In the genomic region with DNA sequence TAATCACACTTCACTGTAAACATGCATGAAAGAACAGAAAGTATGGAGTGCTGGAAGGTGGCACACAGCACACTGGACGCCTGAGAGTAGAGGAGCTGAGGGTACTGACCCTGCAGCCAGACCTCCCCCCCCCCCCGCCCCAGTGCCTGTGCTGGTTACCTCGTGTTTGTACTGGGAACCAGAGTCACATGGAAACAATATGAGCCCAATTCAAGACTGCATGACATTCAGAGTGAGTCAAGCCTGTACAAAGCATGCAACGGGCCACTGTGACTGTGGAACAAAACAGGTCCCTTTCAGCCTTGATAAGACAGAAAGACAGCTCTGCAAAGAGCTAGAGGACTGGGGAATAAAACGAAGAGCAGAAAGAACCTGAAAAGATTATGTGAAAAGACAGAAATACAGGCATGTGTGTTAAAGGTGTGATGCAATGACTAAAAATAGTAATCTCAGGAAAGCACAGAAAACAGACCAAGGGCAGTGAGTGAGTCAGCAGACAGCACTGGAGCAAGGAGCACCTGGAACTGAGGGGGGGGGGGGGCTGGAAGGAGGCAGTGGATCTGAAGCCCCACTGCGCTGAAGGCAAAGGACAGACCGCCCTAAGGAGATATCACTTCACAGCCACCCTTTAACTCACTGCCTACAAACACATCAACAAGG, we compare ENCODE assay signal across 10 mouse cellular contexts.
DNase-seq lines count a peak whose midpoint lies in the region; ATAC-seq lines count a peak whose summit lies in the region.
"Had no signal": no experiment of that assay in that cellular context is flagged by ENCODE, and none has a peak within 500 bp of the region (broad histone marks: within the 10 kb centered on the region; RNA-seq: fewer than 3 reads in every experiment).

No protein-coding gene starts in this region.

- WGBS in embryonic facial prominence, embryonic 13.5 days: 52% methylated on average over 7 of the region's 7 CpGs
- 68% methylated on average over 7 of the region's 7 CpGs for WGBS in embryonic facial prominence, embryonic 10.5 days
- WGBS in limb, embryonic 12.5 days: 58% methylated on average over 7 of the region's 7 CpGs
- WGBS in limb, embryonic 10.5 days: 73% methylated on average over 7 of the region's 7 CpGs

- DNase-seq in embryonic facial prominence, embryonic 10.5 days (ENCODE audit: low spot score): no peak
- DNase-seq in limb, embryonic 10.5 days (ENCODE audit: low spot score): no peak
- no peak for DNase-seq in kidney, adult 11 months
- DNase-seq: cerebellum, adult 8-10 months had no signal

- H3K4me2 ChIP-seq in embryonic facial prominence, embryonic 13.5 days: no peak overlapping the region
- no peak overlapping the region for H3K4me2 ChIP-seq in limb, embryonic 12.5 days

- H3K36me3 ChIP-seq in embryonic facial prominence, embryonic 13.5 days: 0 out of 2 replicates have a peak, but pooled peaks cover 6% of the 10 kb centered on the region
- peaks cover 17% of the 10 kb centered on the region for H3K36me3 ChIP-seq in embryonic facial prominence, embryonic 10.5 days (replicated peaks)
- H3K36me3 ChIP-seq in limb, embryonic 12.5 days: peaks cover 5% of the 10 kb centered on the region; the same call in 1 of the 2 replicates
- peaks cover 17% of the 10 kb centered on the region for H3K36me3 ChIP-seq in limb, embryonic 10.5 days

- 0 out of 2 replicates have a peak overlapping the region, but pooled peaks have one; percentile 0 for H3K9ac ChIP-seq in embryonic facial prominence, embryonic 13.5 days
- H3K9ac ChIP-seq in limb, embryonic 12.5 days (replicated peaks): no peak overlapping the region

- H3K9me3 ChIP-seq in embryonic facial prominence, embryonic 13.5 days: no peaks in the 10 kb centered on the region
- H3K9me3 ChIP-seq in embryonic facial prominence, embryonic 10.5 days: no peaks in the 10 kb centered on the region
- no peaks in the 10 kb centered on the region for H3K9me3 ChIP-seq in limb, embryonic 12.5 days
- H3K9me3 ChIP-seq in limb, embryonic 10.5 days (replicated peaks): no peaks in the 10 kb centered on the region
- H3K9me3 ChIP-seq: forebrain, embryonic 10.5 days had no signal

- no peak for ATAC-seq in embryonic facial prominence, embryonic 13.5 days (ENCODE audit: insufficient number of reproducible peaks, insufficient read depth, low FRiP score, low TSS enrichment, low read depth)
- ATAC-seq in limb, embryonic 12.5 days (ENCODE audit: insufficient number of reproducible peaks, insufficient read depth, low FRiP score, low TSS enrichment, low read depth): no peak
- peak; percentile 40 for ATAC-seq in megakaryocyte progenitor cell, adult 5-6 weeks (replicated peaks; ENCODE audit: poor library complexity)
- no peak for ATAC-seq in activated CD4-positive, CD25-positive, alpha-beta regulatory T cell, adult 4 months

- no peak overlapping the region for H3K27ac ChIP-seq in embryonic facial prominence, embryonic 13.5 days
- no peak overlapping the region for H3K27ac ChIP-seq in embryonic facial prominence, embryonic 10.5 days (replicated peaks)
- 0 out of 2 replicates have a peak overlapping the region, but pooled peaks have one; percentile 1 for H3K27ac ChIP-seq in limb, embryonic 12.5 days
- H3K27ac ChIP-seq in limb, embryonic 10.5 days: no peak overlapping the region
- peak overlapping the region; percentile 94 for H3K27ac ChIP-seq in brown adipose tissue, adult 24 weeks (replicated peaks; ENCODE audit: low read depth, low read length)
- H3K27ac ChIP-seq: forebrain, embryonic 10.5 days had no signal

- no peaks in the 10 kb centered on the region for H3K27me3 ChIP-seq in embryonic facial prominence, embryonic 13.5 days
- H3K27me3 ChIP-seq in embryonic facial prominence, embryonic 10.5 days (replicated peaks; ENCODE audit: low read depth, poor library complexity, severe bottlenecking): no peaks in the 10 kb centered on the region
- no peaks in the 10 kb centered on the region for H3K27me3 ChIP-seq in limb, embryonic 12.5 days
- no peaks in the 10 kb centered on the region for H3K27me3 ChIP-seq in limb, embryonic 10.5 days (ENCODE audit: low read depth, poor library complexity, severe bottlenecking)

- H3K4me1 ChIP-seq in embryonic facial prominence, embryonic 13.5 days: peaks cover 47% of the 10 kb centered on the region
- H3K4me1 ChIP-seq in embryonic facial prominence, embryonic 10.5 days: peaks cover 21% of the 10 kb centered on the region
- peaks cover 38% of the 10 kb centered on the region for H3K4me1 ChIP-seq in limb, embryonic 12.5 days (replicated peaks)
- H3K4me1 ChIP-seq in limb, embryonic 10.5 days: peaks cover 27% of the 10 kb centered on the region
- peaks cover 54% of the 10 kb centered on the region for H3K4me1 ChIP-seq in brown adipose tissue, adult 24 weeks (ENCODE audit: control insufficient read depth, insufficient read depth, insufficient read length, low read length)

- H3K4me3 ChIP-seq in embryonic facial prominence, embryonic 13.5 days: no peak overlapping the region
- no peak overlapping the region for H3K4me3 ChIP-seq in embryonic facial prominence, embryonic 10.5 days
- H3K4me3 ChIP-seq in limb, embryonic 12.5 days (replicated peaks): no peak overlapping the region
- no peak overlapping the region for H3K4me3 ChIP-seq in limb, embryonic 10.5 days
- no peak overlapping the region for H3K4me3 ChIP-seq in brown adipose tissue, adult 24 weeks (ENCODE audit: insufficient read depth, low read depth, low read length)
- H3K4me3 ChIP-seq: forebrain, embryonic 10.5 days had no signal

Comparison
In these comparisons a context has a peak if more than half of its experiments do, and no peak if none do; other contexts are left out.
1. H3K27ac ChIP-seq: peak in limb, embryonic 12.5 days (single experiment) and brown adipose tissue, adult 24 weeks (single experiment); none in embryonic facial prominence, embryonic 13.5 days (single experiment), embryonic facial prominence, embryonic 10.5 days (single experiment) and limb, embryonic 10.5 days (single experiment).